Mouse (Mus musculus) embryonic facial prominence, embryonic 13.5 days (tissue): ENCODE measurements around the gene Eya2. TPM values are rescaled to one million over a fixed set of nuclear protein-coding genes. Genes with fewer than 3 reads are reported as not detected.
"Not testable (repeated sequence)": the region's sequence is repeated elsewhere in the genome, so short reads cannot be mapped to it uniquely, and the experiment has no call there.

Source experiments
- ATAC-seq: fragments of 200-750 bp; cut with Nextera tagmentation; 2 replicates; pipeline ENCODE4 v1.8.0; 2017; ENCODE audit warnings: low read depth; ENCODE audit not compliant: insufficient number of reproducible peaks, insufficient read depth, low FRiP score, low TSS enrichment
- H3K27ac ChIP-seq: fragments of 300-500 bp; sonication (generic); 2 replicates; pipeline ENCODE4 v1.5.1; 2015; ENCODE audit warnings: moderate library complexity, mild to moderate bottlenecking, inconsistent platforms
- H3K27me3 ChIP-seq: fragments of 300-500 bp; sonication (generic); 2 replicates; pipeline ENCODE4 v1.6.1; 2015; ENCODE audit warnings: mild to moderate bottlenecking, inconsistent platforms
- H3K36me3 ChIP-seq: fragments of 300-500 bp; sonication (generic); 2 replicates; pipeline ENCODE4 v1.6.1; 2015; ENCODE audit warnings: mild to moderate bottlenecking, inconsistent platforms
- H3K4me1 ChIP-seq: fragments of 300-500 bp; sonication (generic); 2 replicates; pipeline ENCODE4 v1.6.1; 2015; ENCODE audit warnings: inconsistent platforms
- H3K4me2 ChIP-seq: fragments of 300-500 bp; sonication (generic); 2 replicates; pipeline ENCODE4 v1.6.1; 2015; ENCODE audit warnings: moderate library complexity, mild to moderate bottlenecking, inconsistent platforms
- H3K4me3 ChIP-seq: fragments of 300-500 bp; sonication (generic); 2 replicates; pipeline ENCODE4 v1.5.1; 2015; ENCODE audit warnings: mild to moderate bottlenecking, inconsistent platforms
- H3K9ac ChIP-seq: fragments of 300-500 bp; sonication (generic); 2 replicates; pipeline ENCODE4 v1.6.1; 2015; ENCODE audit warnings: mild to moderate bottlenecking, inconsistent platforms
- H3K9me3 ChIP-seq: fragments of 300-500 bp; sonication (generic); 2 replicates; pipeline ENCODE4 v1.6.1; 2016; ENCODE audit warnings: inconsistent platforms
- WGBS: fragments of 180-500 bp; shearing (Covaris S2); methylation state at CpG from one replicate; pipeline ENCODE4 v1.1.7; 2015; ENCODE audit warnings: mixed read lengths; 5-methylcytosine and 5-hydroxymethylcytosine counted together
- polyA plus RNA-seq: library from polyadenylated mRNA; unstranded; fragments of >200 nt; fragmentation: Nextera tagmentation; extraction: Ambion mirVana; gene quantifications from 2 replicates; pipeline ENCODE4 v1.2.1, GENCODE M21; 2015

The Eya2 gene
- polyA plus RNA-seq, 1 experiment from 2014 or later, result 22.1 TPM

DNA sequence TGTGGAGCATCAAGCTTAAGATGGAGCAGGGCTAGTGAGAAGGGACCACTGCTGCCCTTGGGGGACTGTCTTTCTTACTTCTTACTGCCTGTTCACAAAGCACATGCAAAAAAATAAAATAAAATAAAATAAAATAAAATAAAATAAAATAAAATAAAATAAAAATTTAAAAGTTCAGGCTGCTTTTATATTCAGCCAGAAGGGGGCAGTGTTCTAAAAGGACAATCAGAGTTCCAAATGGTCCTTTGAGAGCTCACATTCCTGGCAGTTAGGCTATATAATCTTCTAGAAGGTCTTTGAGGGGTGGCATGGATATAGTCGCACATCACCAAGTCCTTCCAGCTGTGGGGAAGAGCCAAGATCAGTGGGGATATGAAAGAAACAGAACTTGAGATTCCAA lies 191.6 kb downstream of the Eya2 start:
- 55% methylated on average over 1 of the region's 1 CpGs for WGBS
- Histone ChIP-seq H3K27me3 (no peaks in the 10 kb centered on the region), H3K4me1 (peaks cover 19% of the 10 kb centered on the region), H3K4me2 (no peak overlapping the region), H3K4me3 (no peak overlapping the region), H3K9me3 (no peaks in the 10 kb centered on the region), H3K36me3 (peaks cover 89% of the 10 kb centered on the region), H3K9ac (no peak overlapping the region), H3K27ac (no peak overlapping the region)
- no peak for ATAC-seq

DNA sequence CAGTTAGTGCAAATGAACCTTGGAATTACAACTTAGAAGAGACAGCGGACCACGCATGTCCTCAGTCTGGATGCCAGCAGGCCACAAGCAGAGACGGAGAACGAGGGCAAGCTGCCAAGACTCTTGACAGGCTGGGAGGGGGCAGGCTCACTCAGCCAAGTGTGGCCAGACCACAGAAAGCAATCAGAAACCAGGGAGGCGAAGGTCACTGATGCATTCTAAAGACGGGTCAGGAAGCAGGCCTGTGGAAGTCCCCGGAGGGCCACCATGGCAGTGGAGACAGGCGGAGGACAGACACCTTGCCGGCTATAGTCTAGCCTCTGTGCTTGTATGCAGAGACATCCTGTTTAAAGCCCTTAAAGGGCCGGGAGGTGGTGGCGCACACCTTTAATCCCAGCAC lies 193.2 kb downstream of the Eya2 start:
- Histone ChIP-seq H3K36me3 (peaks cover 95% of the 10 kb centered on the region), H3K27ac (peak overlapping the region; percentile 51; the same call in 1 of the 2 replicates), H3K4me2 (no peak overlapping the region), H3K27me3 (no peaks in the 10 kb centered on the region), H3K9ac (no peak overlapping the region), H3K9me3 (no peaks in the 10 kb centered on the region), H3K4me1 (peaks cover 16% of the 10 kb centered on the region), H3K4me3 (no peak overlapping the region)
- ATAC-seq, result no peak
- WGBS, result 57% methylated on average over 11 of the region's 11 CpGs

DNA sequence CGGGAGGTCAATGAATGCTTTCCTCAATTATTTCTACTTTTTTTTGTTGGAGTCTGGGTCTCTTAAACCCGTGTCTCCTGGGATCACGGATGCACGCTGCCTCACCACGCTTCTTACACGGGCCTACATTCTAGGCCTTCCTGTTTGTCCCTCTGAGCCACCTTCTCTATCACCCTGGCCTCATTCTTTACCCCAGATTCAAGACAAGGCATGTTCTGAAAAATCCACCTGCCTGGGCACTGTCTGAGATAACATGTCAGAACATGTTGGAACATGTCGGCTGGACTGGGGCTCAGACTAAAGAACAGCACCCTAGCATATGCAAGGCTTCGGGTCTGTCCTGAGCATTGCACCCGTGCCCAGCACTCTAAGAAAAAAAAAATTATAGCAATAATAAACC lies 194.0 kb downstream of the Eya2 start:
- peaks cover 95% of the 10 kb centered on the region for H3K36me3 ChIP-seq
- WGBS, result 88% methylated on average over 9 of the region's 9 CpGs

DNA sequence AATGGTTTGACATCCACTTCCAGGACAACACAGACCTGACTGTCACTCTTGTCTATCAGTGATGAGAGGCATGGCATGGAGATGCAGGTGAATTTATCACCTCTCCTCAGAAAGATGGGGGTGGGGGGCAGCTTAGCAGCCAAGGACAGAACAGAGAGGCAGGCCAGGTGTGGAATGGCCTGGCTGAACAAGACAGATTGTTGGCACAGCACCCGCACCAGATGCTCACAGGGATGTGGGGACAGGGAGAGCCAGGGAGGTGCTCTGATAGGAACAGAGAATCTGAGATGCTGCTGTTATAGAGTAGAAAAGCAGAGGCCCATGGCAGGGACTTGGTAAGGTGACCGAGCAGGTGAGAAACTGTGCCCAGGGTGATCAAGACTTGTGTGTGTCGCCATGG lies 194.8 kb downstream of the Eya2 start:
- no peak for ATAC-seq
- 96% methylated on average over 3 of the region's 3 CpGs for WGBS
- Histone ChIP-seq H3K4me2 (no peak overlapping the region), H3K4me3 (no peak overlapping the region), H3K27ac (no peak overlapping the region), H3K4me1 (peaks cover 16% of the 10 kb centered on the region), H3K9me3 (no peaks in the 10 kb centered on the region), H3K9ac (no peak overlapping the region), H3K36me3 (peaks cover 95% of the 10 kb centered on the region), H3K27me3 (no peaks in the 10 kb centered on the region)

More for the DNA sequence above, 194.0 kb downstream of the Eya2 start:
- H3K4me1 ChIP-seq, result peaks cover 16% of the 10 kb centered on the region
- ATAC-seq, result no peak
- H3K4me2 ChIP-seq, result no peak overlapping the region
- H3K4me3 ChIP-seq, result no peak overlapping the region
- H3K27ac ChIP-seq, result no peak overlapping the region
- no peaks in the 10 kb centered on the region for H3K9me3 ChIP-seq
- H3K27me3 ChIP-seq, result no peaks in the 10 kb centered on the region
- H3K9ac ChIP-seq, result no peak overlapping the region

DNA sequence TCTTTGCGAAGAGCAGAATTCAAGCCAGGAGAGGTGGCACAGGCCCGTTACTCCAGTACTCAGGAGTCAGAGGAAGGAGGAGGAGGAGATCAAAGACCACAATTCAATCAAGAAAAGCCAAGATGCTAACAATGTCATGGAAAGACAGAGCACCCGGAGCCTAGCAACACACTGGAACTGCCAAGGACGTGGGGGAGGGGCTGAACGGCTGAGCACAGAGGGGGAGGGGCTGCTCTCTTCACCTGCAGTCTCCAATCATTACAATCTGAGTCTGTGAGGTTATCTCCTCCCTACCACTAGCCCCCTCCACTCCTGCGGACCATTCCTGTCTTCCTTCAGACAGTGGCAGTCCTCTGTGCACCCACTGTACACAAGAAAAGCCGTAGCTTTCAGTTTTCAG lies 196.2 kb downstream of the Eya2 start:
- Histone ChIP-seq H3K27me3 (no peaks in the 10 kb centered on the region), H3K36me3 (peaks cover 90% of the 10 kb centered on the region), H3K4me3 (no peak overlapping the region), H3K27ac (no peak overlapping the region), H3K9me3 (no peaks in the 10 kb centered on the region), H3K4me1 (peaks cover 16% of the 10 kb centered on the region), H3K9ac (no peak overlapping the region), H3K4me2 (no peak overlapping the region)
- no peak for ATAC-seq
- WGBS, result 83% methylated on average over 7 of the region's 7 CpGs

DNA sequence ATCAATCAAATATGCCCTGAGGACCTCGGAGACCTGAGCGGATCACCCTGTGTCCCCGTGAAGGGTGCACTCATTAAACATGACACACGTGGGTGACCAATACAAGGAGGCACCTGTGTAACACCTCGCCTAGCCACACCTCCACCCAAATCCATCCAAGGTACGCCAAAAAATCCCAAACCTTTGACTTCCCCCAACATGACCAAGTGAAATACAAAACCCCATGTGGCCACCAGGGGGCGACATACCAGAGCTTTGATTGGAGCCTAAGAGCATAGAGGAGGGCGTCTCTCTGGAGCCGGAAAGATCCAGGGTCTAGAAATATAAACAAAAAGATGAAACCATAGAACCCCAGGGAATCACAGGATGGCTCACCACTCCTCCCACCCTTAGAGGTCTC lies 196.8 kb downstream of the Eya2 start:
- no peak overlapping the region for H3K27ac ChIP-seq
- no peak overlapping the region for H3K4me2 ChIP-seq
- WGBS, result 62% methylated on average over 9 of the region's 9 CpGs
- ATAC-seq, result no peak
- H3K9me3 ChIP-seq, result no peaks in the 10 kb centered on the region
- no peak overlapping the region for H3K4me3 ChIP-seq
- H3K36me3 ChIP-seq, result peaks cover 92% of the 10 kb centered on the region
- peaks cover 16% of the 10 kb centered on the region for H3K4me1 ChIP-seq
- H3K27me3 ChIP-seq, result no peaks in the 10 kb centered on the region
- H3K9ac ChIP-seq, result no peak overlapping the region

DNA sequence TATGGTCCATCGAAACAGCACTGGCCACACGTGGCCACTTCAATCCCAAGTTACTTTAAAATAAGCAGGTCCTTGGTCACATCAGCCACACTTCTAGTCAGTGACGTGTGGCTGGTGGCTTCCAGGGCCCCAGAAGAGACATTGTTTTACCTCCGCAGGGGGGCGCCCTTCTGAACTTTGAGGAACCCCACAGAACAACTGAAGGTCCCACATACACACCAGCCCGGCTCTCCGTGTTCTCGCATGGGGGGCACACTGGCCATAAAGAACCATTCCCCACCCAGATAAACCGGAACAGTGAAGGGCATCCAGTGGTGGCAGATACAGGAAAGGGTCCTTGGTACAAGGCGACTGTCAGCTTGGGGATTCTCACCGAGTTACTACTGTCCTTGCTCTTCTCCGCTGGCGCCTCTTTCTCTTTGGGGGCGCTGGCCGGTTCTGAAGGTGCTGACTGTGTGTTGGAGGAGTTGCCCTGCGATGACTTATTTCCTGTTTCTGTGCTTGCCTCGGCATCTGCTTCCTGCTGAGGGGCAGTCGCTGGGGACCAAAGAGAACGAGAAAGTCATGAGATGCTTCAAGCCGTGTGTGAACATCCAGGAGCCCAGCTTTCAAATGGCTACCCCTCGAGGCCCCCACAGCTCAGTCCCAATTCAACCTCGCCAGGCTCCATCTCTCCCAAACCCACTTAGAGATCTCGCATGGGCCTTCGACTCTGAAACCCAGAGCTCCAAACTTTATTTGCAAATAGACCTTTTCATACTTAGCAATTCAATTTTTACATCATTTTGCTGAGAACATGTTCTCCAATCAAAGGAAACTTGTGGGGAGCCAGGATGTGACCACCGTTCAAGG lies 197.8 kb downstream of the Eya2 start:
- Histone ChIP-seq H3K4me2 (no peak overlapping the region), H3K4me1 (peaks cover 8% of the 10 kb centered on the region), H3K9me3 (no peaks in the 10 kb centered on the region), H3K36me3 (peaks cover 92% of the 10 kb centered on the region), H3K4me3 (no peak overlapping the region), H3K27ac (no peak overlapping the region), H3K27me3 (no peaks in the 10 kb centered on the region), H3K9ac (no peak overlapping the region)
- ATAC-seq, result no peak
- WGBS, result 88% methylated on average over 25 of the region's 25 CpGs

DNA sequence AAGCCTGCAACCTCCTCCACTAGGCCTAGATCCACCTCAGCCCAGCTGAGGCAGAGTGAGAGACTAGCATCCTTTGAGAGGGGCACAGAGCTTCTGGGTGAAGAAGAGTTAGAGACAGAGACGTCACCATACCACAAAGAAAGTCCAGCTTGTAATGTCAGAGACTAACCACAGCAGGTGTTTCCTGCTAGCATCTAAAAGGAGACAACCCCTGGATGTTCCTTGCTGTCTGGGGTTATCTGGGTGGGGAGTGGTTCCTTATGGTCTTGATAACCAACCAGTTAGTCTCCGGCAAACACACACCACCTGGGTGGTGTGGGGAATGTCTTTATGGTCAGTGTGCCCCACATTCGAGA lies 198.4 kb downstream of the Eya2 start:
- H3K36me3 ChIP-seq, result peaks cover 93% of the 10 kb centered on the region
- no peak overlapping the region for H3K4me2 ChIP-seq
- H3K27ac ChIP-seq, result no peak overlapping the region
- WGBS, result 80% methylated on average over 3 of the region's 3 CpGs
- H3K4me3 ChIP-seq, result no peak overlapping the region
- H3K9ac ChIP-seq, result no peak overlapping the region
- H3K4me1 ChIP-seq, result peaks cover 2% of the 10 kb centered on the region; the same call in 1 of the 2 replicates
- H3K9me3 ChIP-seq, result no peaks in the 10 kb centered on the region
- no peaks in the 10 kb centered on the region for H3K27me3 ChIP-seq
- no peak for ATAC-seq

DNA sequence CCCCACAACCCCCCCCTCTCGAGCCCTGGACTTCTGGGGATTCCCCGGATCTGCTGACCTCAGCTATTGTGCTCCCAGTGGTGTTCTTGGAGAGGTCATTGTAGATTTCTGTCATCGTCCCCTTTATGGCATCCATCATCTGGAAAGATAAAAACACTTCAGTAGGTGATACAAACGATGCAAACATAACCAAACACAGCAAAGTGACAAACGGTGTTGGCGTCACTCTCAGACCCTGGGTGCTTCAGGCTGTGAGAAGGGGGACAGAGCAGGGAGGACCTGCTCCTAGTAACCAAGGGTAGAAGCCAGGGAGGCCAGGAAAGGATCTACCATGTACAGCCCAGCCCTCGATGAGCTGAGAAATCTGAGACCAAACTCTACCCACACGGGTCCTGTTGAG lies 203.0 kb downstream of the Eya2 start:
- Histone ChIP-seq H3K4me2 (no peak overlapping the region), H3K27ac (no peak overlapping the region), H3K4me3 (no peak overlapping the region), H3K36me3 (peaks cover 91% of the 10 kb centered on the region), H3K9me3 (no peaks in the 10 kb centered on the region), H3K27me3 (no peaks in the 10 kb centered on the region), H3K4me1 (no peaks in the 10 kb centered on the region), H3K9ac (no peak overlapping the region)
- WGBS, result 67% methylated on average over 8 of the region's 8 CpGs
- ATAC-seq, result no peak

DNA sequence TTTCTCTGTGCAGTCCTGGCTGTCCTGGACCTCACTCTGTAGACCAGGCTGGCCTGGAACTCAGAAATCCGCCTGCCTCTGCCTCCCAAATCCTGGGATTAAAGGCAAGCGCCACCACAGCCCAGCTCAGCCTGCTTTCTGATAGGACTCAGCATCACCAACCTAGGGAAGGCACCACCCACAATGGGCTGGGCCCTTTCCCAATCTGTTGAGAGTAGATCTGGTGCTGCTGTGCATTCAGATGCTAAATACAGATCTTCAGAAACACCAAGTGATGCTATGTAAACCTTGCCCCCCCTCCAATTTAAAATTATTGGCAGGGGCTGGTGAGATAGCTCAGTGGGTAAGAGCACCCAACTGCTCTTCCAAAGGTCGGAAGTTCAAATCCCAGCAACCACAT lies 205.3 kb downstream of the Eya2 start:
- not testable (repeated sequence) for H3K27ac ChIP-seq, H3K4me1 ChIP-seq, H3K27me3 ChIP-seq, H3K9me3 ChIP-seq, H3K9ac ChIP-seq, H3K4me3 ChIP-seq, ATAC-seq, H3K4me2 ChIP-seq
- 92% methylated on average over 3 of the region's 3 CpGs for WGBS
- peaks cover 89% of the 10 kb centered on the region for H3K36me3 ChIP-seq

DNA sequence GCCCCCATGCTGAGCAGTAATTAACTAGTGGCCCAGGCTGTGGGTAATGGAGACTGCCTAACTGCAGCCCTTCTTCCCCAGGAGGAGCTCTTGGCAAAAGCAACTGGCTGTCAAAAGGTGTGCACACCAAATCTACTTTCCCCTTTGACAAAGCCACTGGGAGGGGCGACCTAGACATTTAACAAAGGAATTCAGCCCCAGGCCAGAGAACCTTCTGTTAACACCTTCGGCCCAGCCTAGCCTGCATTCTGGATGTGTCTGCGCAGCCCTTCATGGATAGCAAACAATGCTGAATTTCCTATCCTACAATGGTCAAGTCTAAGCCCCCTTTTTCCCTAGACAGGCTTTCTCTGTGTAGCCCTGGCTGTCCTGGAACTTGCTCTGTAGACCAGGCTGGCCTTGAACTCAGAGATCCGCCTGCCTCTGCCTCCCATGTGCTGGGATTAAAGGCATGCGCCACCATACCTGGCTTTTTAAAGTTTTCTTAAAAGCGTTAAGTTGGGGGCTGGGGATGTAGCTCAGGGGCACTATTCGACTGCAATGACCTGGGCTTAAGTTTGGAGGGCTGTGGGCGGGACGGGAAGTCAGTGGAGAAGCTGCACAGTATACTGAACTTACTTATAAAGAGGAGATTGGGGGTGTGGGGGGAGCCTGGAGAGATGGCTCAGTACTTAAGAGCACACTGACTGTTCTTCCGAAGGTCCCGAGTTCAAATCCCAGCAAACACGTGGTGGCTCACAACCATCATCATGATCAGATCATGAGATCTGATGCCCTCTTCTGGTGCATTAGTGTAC lies 213.5 kb downstream of the Eya2 start:
- no peak overlapping the region for H3K9ac ChIP-seq
- H3K4me1 ChIP-seq, result no peaks in the 10 kb centered on the region
- H3K4me3 ChIP-seq, result no peak overlapping the region
- H3K27me3 ChIP-seq, result no peaks in the 10 kb centered on the region
- ATAC-seq, result no peak
- no peak overlapping the region for H3K4me2 ChIP-seq
- 93% methylated on average over 12 of the region's 12 CpGs for WGBS
- H3K9me3 ChIP-seq, result no peaks in the 10 kb centered on the region
- peaks cover 92% of the 10 kb centered on the region for H3K36me3 ChIP-seq
- H3K27ac ChIP-seq, result no peak overlapping the region

DNA sequence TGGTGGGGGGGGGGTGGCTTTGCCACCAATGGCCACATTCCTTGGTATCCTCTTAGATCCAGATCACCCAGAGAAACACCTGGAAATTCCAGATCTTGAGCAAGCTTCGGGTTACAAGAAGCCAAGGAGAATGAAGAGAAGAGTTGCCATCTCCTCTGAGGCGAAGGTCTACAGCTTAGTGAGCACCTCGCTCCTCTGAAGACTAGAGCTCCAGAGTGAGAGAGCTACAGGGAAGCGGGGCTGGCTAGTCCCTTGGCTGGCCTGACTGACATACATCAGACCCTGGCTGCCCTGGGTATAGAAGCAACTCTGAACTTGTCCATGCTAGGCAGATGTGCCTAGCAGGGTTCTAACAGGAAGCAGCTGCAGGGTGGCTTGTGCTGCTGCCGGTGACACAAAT lies 214.3 kb downstream of the Eya2 start:
- Histone ChIP-seq H3K9ac (no peak overlapping the region), H3K4me1 (no peaks in the 10 kb centered on the region), H3K4me3 (no peak overlapping the region), H3K27me3 (no peaks in the 10 kb centered on the region), H3K9me3 (no peaks in the 10 kb centered on the region), H3K4me2 (no peak overlapping the region), H3K27ac (no peak overlapping the region), H3K36me3 (peaks cover 97% of the 10 kb centered on the region)
- ATAC-seq, result no peak
- 95% methylated on average over 5 of the region's 5 CpGs for WGBS
